Mouse (Mus musculus) CD4-positive naive resting alpha-beta T cell, adult 57 days (primary cell): ENCODE results near the gene Cnih4. TPM values are rescaled to one million over a fixed set of nuclear protein-coding genes. Genes with fewer than 3 reads are reported as not detected.

ENCODE experiments used
- total RNA-seq: library from RNA; stranded (reverse); gene quantifications from one replicate; pipeline ENCODE4 v1.2.4, GENCODE M21; 2023

The Cnih4 gene
- 21.1 TPM for total RNA-seq

DNA sequence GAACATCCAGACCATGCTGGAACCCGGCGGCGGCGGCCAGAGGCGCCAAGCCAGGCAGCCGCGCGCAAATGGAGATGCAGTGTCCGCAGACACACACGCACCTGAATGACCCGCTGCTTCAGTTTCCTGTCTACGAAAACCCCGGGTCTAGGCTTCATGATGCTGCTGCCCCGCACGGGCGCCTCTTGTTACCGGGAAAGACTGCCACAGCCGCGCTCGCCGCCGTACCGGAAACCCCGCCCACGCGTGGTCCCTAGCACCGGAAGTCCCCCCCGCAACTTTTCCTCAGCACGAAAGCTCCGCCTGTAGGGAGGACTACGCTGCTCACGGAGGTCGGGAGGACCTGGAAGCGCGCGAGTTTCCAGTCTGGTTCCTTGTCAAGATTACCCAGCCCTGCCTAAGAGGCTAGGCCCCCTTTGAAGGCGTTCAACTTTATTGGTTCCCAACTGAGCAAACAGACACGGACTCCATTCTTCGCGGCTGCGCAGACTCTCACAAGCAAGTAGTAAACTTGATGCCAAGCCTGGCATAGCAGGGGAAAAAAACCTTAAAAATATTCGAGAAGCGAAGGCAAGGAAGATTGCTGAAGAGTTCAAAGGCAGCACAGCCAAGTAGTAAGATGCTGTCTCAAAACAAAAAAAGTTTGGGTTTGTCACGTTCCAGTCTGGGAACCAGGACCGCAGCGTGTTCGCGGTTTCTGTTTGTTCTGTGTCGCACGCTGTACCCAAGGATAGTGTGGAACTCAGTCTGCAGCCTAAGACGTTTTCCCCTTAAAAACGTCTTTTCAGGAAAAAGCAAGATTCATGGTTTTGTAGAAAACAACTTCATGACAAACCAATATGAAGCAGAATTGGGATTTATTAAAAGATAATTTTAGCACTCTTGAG lies at the start of gene Cnih4, which contains the start of gene Nvl:
Cnih4 (plus strand) TSS at position 744 of the 887 bp plus-strand sequence.
Nvl (minus strand) TSS at position 255 of the 887 bp plus-strand sequence.

DNA sequence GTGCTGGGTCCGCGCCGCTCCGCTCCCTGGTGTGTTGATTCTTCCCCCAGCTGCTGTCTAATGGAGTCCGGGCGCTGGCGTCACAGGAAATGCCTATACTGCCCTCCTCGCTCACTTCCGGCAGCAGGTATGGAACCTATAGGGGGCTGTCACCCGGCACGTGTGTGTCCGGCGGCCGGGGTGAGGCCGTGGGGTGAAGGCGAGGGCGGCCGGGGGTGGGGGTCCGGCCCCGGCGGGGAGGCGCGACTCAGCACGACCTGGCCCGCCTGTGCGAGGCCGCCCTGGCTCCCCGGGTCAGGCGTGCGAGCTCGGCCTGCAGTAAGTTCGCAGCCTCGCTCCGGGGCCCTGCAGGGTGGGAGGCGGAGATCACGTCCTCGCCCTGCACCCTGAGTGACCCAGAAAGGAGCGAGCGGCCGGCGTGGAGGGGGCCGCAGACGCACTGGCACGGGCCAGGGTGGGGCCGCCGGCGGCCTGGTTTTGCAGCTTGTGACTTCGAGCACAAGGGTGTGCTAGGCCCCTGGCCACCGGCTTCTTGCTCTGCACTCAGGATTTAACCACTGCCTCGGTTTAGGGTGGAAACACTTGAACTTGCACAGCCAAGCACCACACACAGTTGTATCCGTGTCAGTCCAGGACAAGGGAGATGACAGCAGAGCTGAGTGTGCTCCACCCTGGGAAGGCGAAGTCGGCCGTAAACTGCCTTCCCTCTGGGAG lies 67.6 kb downstream of the Cnih4 start, which contains the start of gene Wdr26:
Wdr26 (minus strand) TSS at position 82 of the 714 bp plus-strand sequence.

Other genes starting within 250 kb of the Cnih4 start
- gene Pycr2, start 240.4 kb upstream of the Cnih4 start, total RNA-seq: 59.1 TPM
- gene Lefty1, start 209.7 kb upstream of the Cnih4 start, total RNA-seq: not detected
- gene Tmem63a, start 202.3 kb upstream of the Cnih4 start, total RNA-seq: 66.2 TPM
- 73.1 TPM for gene Ephx1, start 123.8 kb upstream of the Cnih4 start, total RNA-seq
- not detected for gene 9130409I23Rik, start 93.5 kb upstream of the Cnih4 start, total RNA-seq
- 30.7 TPM for gene Nvl, start 489 bp upstream of the Cnih4 start, total RNA-seq
- gene Wdr26, start 67.3 kb downstream of the Cnih4 start, total RNA-seq: 288 TPM
- gene Cnih3, start 207.9 kb downstream of the Cnih4 start, total RNA-seq: not detected